Mouse (Mus musculus) MEL (cell line): Measurements from ENCODE around the gene Zfp131. TPM values are rescaled to one million over a fixed set of nuclear protein-coding genes. Genes with fewer than 3 reads are reported as not detected.

Experiments used
- DNase-seq: peaks from one replicate; pipeline ENCODE4 v3.0.0; 2011; ENCODE audit warnings: low read depth, low spot score
- H3K27ac ChIP-seq: 2 replicates; pipeline ENCODE4 v1.5.1; 2012; ENCODE audit warnings: low read depth, mild to moderate bottlenecking, control low read depth, low read length, moderate library complexity; ENCODE audit not compliant: control insufficient read depth
- H3K27me3 ChIP-seq, 2 experiments: fragments of 150-350 bp in 1 of 2; sonication (generic) in 1 of 2; 2 replicates each; pipeline ENCODE4 v1.6.1; 2012; ENCODE audit warnings: low read length in 2 of 2, mild to moderate bottlenecking in 2 of 2, improper control_type of control experiment in 1 of 2, moderate library complexity in 1 of 2; ENCODE audit not compliant: insufficient read depth in 2 of 2, control insufficient read depth in 1 of 2
- H3K36me3 ChIP-seq, 2 experiments: 2 replicates each; pipeline ENCODE4 v1.6.1; 2012 to 2014; ENCODE audit warnings: low read length in 2 of 2, improper control_type of control experiment in 1 of 2, inconsistent platforms in 1 of 2, mild to moderate bottlenecking in 1 of 2; ENCODE audit not compliant: insufficient read depth in 2 of 2, control insufficient read depth in 1 of 2
- H3K4me1 ChIP-seq, 2 experiments: fragments of 150-350 bp in 1 of 2; sonication (generic) in 1 of 2; 2 replicates each; pipeline ENCODE4 v1.6.1; 2012; ENCODE audit warnings: low read length in 2 of 2, improper control_type of control experiment in 1 of 2, mild to moderate bottlenecking in 1 of 2; ENCODE audit not compliant: insufficient read depth in 2 of 2, control insufficient read depth in 1 of 2
- H3K4me3 ChIP-seq, 2 experiments: fragments of 150-350 bp in 1 of 2; sonication (generic) in 1 of 2; 2 replicates each; pipeline ENCODE4 v1.5.1; 2012; ENCODE audit warnings: low read depth in 2 of 2, low read length in 2 of 2, mild to moderate bottlenecking in 2 of 2, moderate library complexity in 2 of 2, control low read depth in 1 of 2, improper control_type of control experiment in 1 of 2; ENCODE audit not compliant: control insufficient read depth in 1 of 2, insufficient read depth in 1 of 2
- H3K79me2 ChIP-seq: 2 replicates; pipeline ENCODE4 v1.6.1; 2012; ENCODE audit warnings: mild to moderate bottlenecking, low read length, moderate library complexity; ENCODE audit not compliant: control insufficient read depth, poor library complexity, insufficient read depth
- H3K9ac ChIP-seq: 2 replicates; pipeline ENCODE4 v1.6.1; 2012; ENCODE audit warnings: low read depth, mild to moderate bottlenecking, control low read depth, low read length, moderate library complexity; ENCODE audit not compliant: control insufficient read depth, poor library complexity, severe bottlenecking
- H3K9me3 ChIP-seq: fragments of 150-350 bp; sonication (generic); replicated peaks from 2 replicates; pipeline ENCODE4 v1.6.1; 2012; ENCODE audit warnings: mild to moderate bottlenecking, low read length, improper control_type of control experiment, moderate library complexity; ENCODE audit not compliant: insufficient read depth
- CTCF ChIP-seq, 3 experiments: IDR thresholded peaks in 2 of 3; conservative IDR thresholded peaks in 1 of 3; 2 replicates each; pipeline ENCODE4 v1.5.1; 2011 to 2012; ENCODE audit warnings: low read length in 3 of 3, low read depth in 2 of 3, mild to moderate bottlenecking in 2 of 3, improper control_type of control experiment in 1 of 3, inconsistent platforms in 1 of 3, mixed read lengths in 1 of 3, moderate library complexity in 1 of 3; ENCODE audit not compliant: control insufficient read depth in 1 of 3, insufficient read depth in 1 of 3, poor library complexity in 1 of 3, severe bottlenecking in 1 of 3
- E2F4 ChIP-seq: IDR thresholded peaks from 2 replicates; pipeline ENCODE4 v1.6.1; 2011; ENCODE audit warnings: low read depth, low read length, improper control_type of control experiment, borderline replicate concordance
- EP300 ChIP-seq, 2 experiments: IDR thresholded peaks; 2 replicates each; pipeline ENCODE4 v1.6.1; 2011; ENCODE audit warnings: improper control_type of control experiment in 2 of 2, low read length in 2 of 2, low read depth in 1 of 2, mild to moderate bottlenecking in 1 of 2
- ETS1 ChIP-seq: IDR thresholded peaks from 2 replicates; pipeline ENCODE4 v1.6.1; 2012; ENCODE audit warnings: low read depth, mild to moderate bottlenecking, inconsistent platforms, low read length, improper control_type of control experiment, moderate library complexity
- GABPA ChIP-seq: IDR thresholded peaks from 2 replicates; pipeline ENCODE4 v1.6.1; 2012; ENCODE audit warnings: low read depth, mild to moderate bottlenecking, inconsistent platforms, low read length, improper control_type of control experiment, moderate library complexity
- GATA1 ChIP-seq: IDR thresholded peaks from 2 replicates; pipeline ENCODE4 v1.6.1; 2011; ENCODE audit warnings: low read depth, low read length, improper control_type of control experiment
- MAFK ChIP-seq: IDR thresholded peaks from 2 replicates; pipeline ENCODE4 v1.6.1; 2011; ENCODE audit warnings: low read depth, mild to moderate bottlenecking, low read length, improper control_type of control experiment, borderline replicate concordance
- MXI1 ChIP-seq: IDR thresholded peaks from 2 replicates; pipeline ENCODE4 v1.6.1; 2011; ENCODE audit warnings: mild to moderate bottlenecking, low read depth, low read length, improper control_type of control experiment
- MYC ChIP-seq: IDR thresholded peaks from 2 replicates; pipeline ENCODE4 v1.6.1; 2011; ENCODE audit warnings: low read depth, mild to moderate bottlenecking, low read length, improper control_type of control experiment, moderate library complexity
- NELFE ChIP-seq: IDR thresholded peaks from 2 replicates; pipeline ENCODE4 v1.6.1; 2011; ENCODE audit warnings: low read depth, low read length, improper control_type of control experiment
- NRF1 ChIP-seq: IDR thresholded peaks from 2 replicates; pipeline ENCODE4 v1.6.1; 2014; ENCODE audit warnings: low read depth, mild to moderate bottlenecking, inconsistent platforms, low read length, improper control_type of control experiment, moderate library complexity; ENCODE audit not compliant: poor library complexity, insufficient read depth, severe bottlenecking
- POLR2AphosphoS2 ChIP-seq: IDR thresholded peaks from 2 replicates; pipeline ENCODE4 v1.6.1; 2011; ENCODE audit warnings: low read length, improper control_type of control experiment
- POLR2AphosphoS5 ChIP-seq: IDR thresholded peaks from 2 replicates; pipeline ENCODE4 v1.6.1; 2012; ENCODE audit warnings: low read depth, borderline replicate concordance, mild to moderate bottlenecking, inconsistent platforms, low read length, moderate library complexity, mixed read lengths
- RAD21 ChIP-seq: IDR thresholded peaks from 2 replicates; pipeline ENCODE4 v1.6.1; 2011; ENCODE audit warnings: mild to moderate bottlenecking, low read depth, low read length, improper control_type of control experiment
- RCOR1 ChIP-seq: IDR thresholded peaks from 2 replicates; pipeline ENCODE4 v1.6.1; 2012; ENCODE audit warnings: low read depth, mild to moderate bottlenecking, inconsistent platforms, low read length, improper control_type of control experiment
- SIN3A ChIP-seq: IDR thresholded peaks from 2 replicates; pipeline ENCODE4 v1.6.1; 2012; ENCODE audit warnings: low read length, improper control_type of control experiment, inconsistent platforms
- TAL1 ChIP-seq: IDR thresholded peaks from 2 replicates; pipeline ENCODE4 v1.6.1; 2012; ENCODE audit warnings: mild to moderate bottlenecking, inconsistent platforms, low read length, moderate library complexity, mixed read lengths
- TBP ChIP-seq: IDR thresholded peaks from 2 replicates; pipeline ENCODE4 v1.8.0; 2011; ENCODE audit warnings: low read depth, low read length, improper control_type of control experiment
- ZC3H11A ChIP-seq: IDR thresholded peaks from 2 replicates; pipeline ENCODE4 v1.6.1; 2012; ENCODE audit warnings: low read depth, mild to moderate bottlenecking, inconsistent platforms, low read length, improper control_type of control experiment
- ZKSCAN1 ChIP-seq: IDR thresholded peaks from 2 replicates; pipeline ENCODE4 v1.6.1; 2012; ENCODE audit warnings: low read depth, mild to moderate bottlenecking, inconsistent platforms, low read length, improper control_type of control experiment, moderate library complexity
- polyA plus RNA-seq, 2 experiments: library from polyadenylated mRNA; stranded (reverse) in 1 of 2; unstranded in 1 of 2; fragments of >175 nt in 1 of 2; fragments of >200 nt in 1 of 2; gene quantifications; 2 replicates each; pipeline versions ENCODE4 v1.2.1 to v1.2.4; 2012; ENCODE audit warnings: low replicate concordance in 2 of 2, low read depth in 1 of 2; ENCODE audit not compliant: insufficient read length in 2 of 2, insufficient read depth in 1 of 2, missing spikeins in 1 of 2
- total RNA-seq: library from RNA; depleted of rRNA; stranded (reverse); fragments of 300-350 nt; gene quantifications from 2 replicates; pipeline ENCODE4 v1.2.3, GENCODE M21; 2012

Gene Zfp131
- total and polyA plus RNA-seq, 3 experiments: 40.3 to 250 (median 152) TPM

DNA sequence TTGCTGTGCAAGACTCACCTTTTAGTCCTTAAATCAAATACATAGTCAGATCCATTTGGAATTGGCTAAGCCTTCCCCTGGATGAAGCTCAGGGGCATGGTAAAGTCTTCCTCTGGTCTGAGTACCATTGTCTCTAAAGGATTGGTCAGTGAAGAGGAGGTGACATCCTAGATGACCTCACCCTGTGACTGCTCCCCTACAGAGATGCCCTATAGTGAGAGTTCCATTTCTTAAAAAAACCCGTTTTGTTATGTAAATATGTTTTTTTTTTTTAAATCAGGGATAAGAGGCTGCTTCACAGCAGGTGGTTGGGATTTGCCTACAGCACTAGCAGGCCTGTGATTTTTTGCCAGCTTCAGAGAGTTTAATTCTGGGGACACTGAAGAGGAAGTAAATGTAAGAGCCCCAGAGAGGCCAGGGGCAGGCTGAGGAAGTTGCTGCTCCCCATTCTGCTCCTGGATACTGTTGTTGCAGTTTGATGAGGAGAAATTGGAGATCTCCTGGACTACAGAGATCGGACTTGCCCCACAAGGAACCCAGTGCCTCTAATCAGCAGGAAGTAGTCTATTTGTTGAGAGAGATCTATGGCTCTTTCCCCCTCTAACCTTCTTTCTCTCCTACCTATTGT is 27.0 kb upstream of the Zfp131 start:
- H3K27me3 ChIP-seq: no peaks in the 10 kb centered on the region
- DNase-seq: no peak
- no peaks in the 10 kb centered on the region for H3K4me1 ChIP-seq
- H3K36me3 ChIP-seq: no peaks in the 10 kb centered on the region
- no peak overlapping the region for H3K9ac ChIP-seq
- H3K4me3 ChIP-seq: no peak overlapping the region
- no peaks in the 10 kb centered on the region for H3K79me2 ChIP-seq
- H3K9me3 ChIP-seq: no peaks in the 10 kb centered on the region
- H3K27ac ChIP-seq: no peak overlapping the region
- no peak for TF ChIP-seq TBP
- no peak for TF ChIP-seq RCOR1
- TF ChIP-seq POLR2AphosphoS5: no peak
- no peak for TF ChIP-seq SIN3A
- no peak for TF ChIP-seq GATA1
- TF ChIP-seq NRF1: no peak
- no peak for TF ChIP-seq RAD21
- no peak for TF ChIP-seq MAFK
- no peak for TF ChIP-seq ZC3H11A
- TF ChIP-seq GABPA: no peak

DNA sequence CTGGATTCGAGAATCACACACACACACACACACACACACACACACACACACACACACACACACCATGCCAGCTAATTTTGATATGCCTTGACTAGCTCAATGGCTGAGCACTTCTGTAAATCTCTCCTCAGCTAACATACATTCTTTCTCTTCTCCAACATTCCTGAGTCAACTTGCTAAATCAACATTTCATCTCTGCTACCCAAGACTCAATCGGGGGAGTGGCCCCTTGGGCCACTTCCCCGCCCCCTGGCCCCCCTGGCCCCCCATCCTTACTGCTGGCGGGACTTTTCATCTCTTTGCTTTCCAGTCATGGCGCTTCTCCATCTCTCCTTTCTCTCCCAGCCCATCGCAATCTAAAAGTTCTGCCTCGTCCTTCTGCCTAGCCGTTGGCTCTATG is 26.1 kb upstream of the Zfp131 start:
- no peaks in the 10 kb centered on the region for H3K4me1 ChIP-seq
- no peak for DNase-seq
- no peaks in the 10 kb centered on the region for H3K27me3 ChIP-seq
- no peaks in the 10 kb centered on the region for H3K36me3 ChIP-seq
- no peak overlapping the region for H3K9ac ChIP-seq
- no peak overlapping the region for H3K4me3 ChIP-seq
- TF ChIP-seq ETS1 (no peak), SIN3A (no peak), EP300 (IDR thresholded peaks at IDR 0.05; ENCODE audit: low read depth in 1 of 2, low read length in 2 of 2) (no peak), RAD21 (no peak), MYC (no peak), ZKSCAN1 (no peak), POLR2AphosphoS2 (no peak), MXI1 (no peak), NELFE (no peak), CTCF (IDR thresholded peaks at IDR 0.05 in 2 of 3, conservative IDR thresholded peaks at IDR 0.05 in 1 of 3; ENCODE audit: control insufficient read depth in 1 of 3, insufficient read depth in 1 of 3, low read depth in 2 of 3, low read length in 3 of 3, poor library complexity in 1 of 3, severe bottlenecking in 1 of 3) (no peak), TAL1 (no peak), E2F4 (no peak)
- TF ChIP-seq, all 39 proteins: peak for 0
- H3K9me3 ChIP-seq: no peaks in the 10 kb centered on the region
- H3K27ac ChIP-seq: no peak overlapping the region
- H3K79me2 ChIP-seq: no peaks in the 10 kb centered on the region
